Mouse (Mus musculus): ENCODE measurements around the gene Tmem59.

DNA sequence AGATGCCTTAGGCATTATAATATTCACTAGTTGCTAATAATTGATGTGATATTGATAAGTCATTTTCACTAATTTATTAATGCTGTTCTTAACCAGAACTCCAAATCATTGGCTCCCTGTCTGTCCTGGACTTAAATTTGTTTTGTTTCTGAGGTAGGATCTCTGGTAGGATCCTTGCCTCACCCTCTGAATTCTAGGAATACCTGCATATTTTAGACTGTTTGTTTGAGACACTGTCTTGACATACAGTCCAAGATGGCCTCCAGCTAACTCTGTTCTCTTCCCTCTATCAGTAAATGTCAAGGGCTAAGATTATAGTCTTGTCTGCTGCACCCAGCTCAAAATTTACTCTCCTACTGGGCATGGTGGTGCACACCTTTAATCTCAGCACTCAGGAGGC, 2.5 kb downstream of the Tmem59 start:
- TF ChIP-seq CTCF (IDR thresholded peaks at IDR 0.05; ENCODE audit: low read depth) (no peak), EP300 (optimal IDR thresholded peaks at IDR 0.05) (no peak)
